ENCODE assay signal across 9 mouse cellular contexts in genomic region chr16:17761074-17761473, GRCm38 (mm10). TPM values are rescaled to one million over a fixed set of nuclear protein-coding genes. Genes with fewer than 3 reads are reported as not detected.
A peak's percentile ranks its signal among the peaks of the same experiment; 100 is the strongest.
DNase-seq lines count a peak whose midpoint lies in the region; ATAC-seq and TF ChIP-seq lines count a peak whose summit lies in the region.
"Had no signal": no experiment of that assay in that cellular context is flagged by ENCODE, and none has a peak within 500 bp of the region (broad histone marks: within the 10 kb centered on the region; RNA-seq: fewer than 3 reads in every experiment).

No protein-coding gene starts in this region.

- WGBS in heart, embryonic 11.5 days (ENCODE audit: insufficient replicate concordance), result 36% methylated on average over 1 of the region's 1 CpGs
- WGBS in heart, adult 2 months, result 63% methylated on average over 1 of the region's 1 CpGs
- WGBS in liver, postnatal 0 days (ENCODE audit: insufficient replicate concordance), result 39% methylated on average over 1 of the region's 1 CpGs

- H3K4me3 ChIP-seq in heart, embryonic 11.5 days (ENCODE audit: low read depth, low read length), result no peak overlapping the region
- H3K4me3 ChIP-seq in heart, adult 2 months, result no peak overlapping the region
- H3K4me3 ChIP-seq in embryonic fibroblast, embryonic 13.5 days (ENCODE audit: insufficient read depth, low read length), result peak overlapping the region; percentile 13; the same call in 1 of the 2 replicates
- no peak overlapping the region for H3K4me3 ChIP-seq in liver, postnatal 0 days (ENCODE audit: low read depth, low read length)

- ATAC-seq in heart, embryonic 11.5 days (replicated peaks; ENCODE audit: insufficient number of reproducible peaks, low FRiP score, low TSS enrichment), result no peak
- ATAC-seq in liver, postnatal 0 days, result peak; percentile 52

- TF ChIP-seq POLR2A in heart, adult 2 months (IDR thresholded peaks at IDR 0.05; ENCODE audit: insufficient read depth, low read depth, low read length), result no peak
- no peak for TF ChIP-seq POLR2A in embryonic fibroblast, embryonic 13.5 days (IDR thresholded peaks at IDR 0.05; ENCODE audit: low read depth, low read length)

- H3K27ac ChIP-seq in heart, embryonic 11.5 days (ENCODE audit: low read depth, low read length), result no peak overlapping the region
- H3K27ac ChIP-seq in heart, adult 2 months, result no peak overlapping the region
- no peak overlapping the region for H3K27ac ChIP-seq in embryonic fibroblast, embryonic 13.5 days (ENCODE audit: insufficient read depth, low read length)
- H3K27ac ChIP-seq in liver, postnatal 0 days (ENCODE audit: low read depth), result no peak overlapping the region

- TF ChIP-seq CTCF in heart, adult 2 months (IDR thresholded peaks at IDR 0.05), result no peak
- TF ChIP-seq CTCF in embryonic fibroblast, embryonic 13.5 days (IDR thresholded peaks at IDR 0.05; ENCODE audit: borderline replicate concordance, insufficient read depth, low read length), result no peak
- no peak for TF ChIP-seq CTCF in liver, postnatal 0 days (IDR thresholded peaks at IDR 0.05; ENCODE audit: low read depth)

- intact Hi-C loops in heart, adult 2 months (cut with DNase I), result loop anchor here (5.0 kb wide), 2 partner anchors 36 to 51 kb away; partner anchors contain the start of gene Scarf2

- TF ChIP-seq EP300 in heart, adult 2 months (IDR thresholded peaks at IDR 0.05; ENCODE audit: insufficient read depth, low read depth, low read length), result no peak
- peak; percentile 66; the same call in 1 of the 2 replicates for TF ChIP-seq EP300 in liver, postnatal 0 days (IDR thresholded peaks at IDR 0.05; ENCODE audit: low read depth)

- no peak overlapping the region for H3K9ac ChIP-seq in heart, embryonic 11.5 days (ENCODE audit: low read depth, low read length)
- H3K9ac ChIP-seq in heart, adult 2 months (ENCODE audit: low read depth, low read length), result no peak overlapping the region
- no peak overlapping the region for H3K9ac ChIP-seq in liver, postnatal 0 days (replicated peaks)

- H3K4me2 ChIP-seq in heart, embryonic 11.5 days, result peak overlapping the region; percentile 93; the same call in 1 of the 2 replicates
- H3K4me2 ChIP-seq in liver, postnatal 0 days (ENCODE audit: low read depth, low read length), result peak overlapping the region; percentile 5; the same call in 1 of the 2 replicates

- H3K9me3 ChIP-seq in heart, embryonic 11.5 days (replicated peaks; ENCODE audit: control insufficient read depth, low read length), result no peaks in the 10 kb centered on the region
- H3K9me3 ChIP-seq in liver, postnatal 0 days (ENCODE audit: low read length), result no peaks in the 10 kb centered on the region
- H3K9me3 ChIP-seq: megakaryocyte, embryonic 14.5 days had no signal

- no peaks in the 10 kb centered on the region for H3K36me3 ChIP-seq in heart, embryonic 11.5 days (ENCODE audit: control insufficient read depth, insufficient read depth, low read length)
- no peaks in the 10 kb centered on the region; the same call in 1 of the 2 replicates for H3K36me3 ChIP-seq in heart, adult 2 months (ENCODE audit: control insufficient read depth, insufficient read depth, low read length)
- H3K36me3 ChIP-seq in liver, postnatal 0 days (replicated peaks; ENCODE audit: insufficient read depth, low read length), result no peaks in the 10 kb centered on the region

- DNase-seq in heart, adult 2 months, result no peak
- DNase-seq in MN1 (ENCODE audit: low spot score), result peak; percentile 16
- no peak for DNase-seq in liver, postnatal 0 days
- no peak for DNase-seq in thymus, adult 18-20 months
- no peak for DNase-seq in ovary, postnatal 10 days (ENCODE audit: low spot score)
- DNase-seq in left cerebral cortex, adult 11 months (ENCODE audit: low spot score), result no peak

- H3K4me1 ChIP-seq in heart, embryonic 11.5 days (ENCODE audit: control insufficient read depth, insufficient read depth, low read length), result peaks cover 15% of the 10 kb centered on the region
- H3K4me1 ChIP-seq in heart, adult 2 months (ENCODE audit: control insufficient read depth, insufficient read depth, low read length), result peaks cover 4% of the 10 kb centered on the region
- H3K4me1 ChIP-seq in embryonic fibroblast, embryonic 13.5 days (ENCODE audit: control insufficient read depth, insufficient read depth, low read length), result peaks cover 12% of the 10 kb centered on the region
- H3K4me1 ChIP-seq in liver, postnatal 0 days (ENCODE audit: insufficient read depth), result peaks cover 27% of the 10 kb centered on the region

- no peaks in the 10 kb centered on the region for H3K27me3 ChIP-seq in heart, embryonic 11.5 days (ENCODE audit: control insufficient read depth, insufficient read depth, low read length)
- H3K27me3 ChIP-seq in heart, adult 2 months (ENCODE audit: control insufficient read depth, insufficient read depth, low read length), result no peaks in the 10 kb centered on the region
- H3K27me3 ChIP-seq in liver, postnatal 0 days (ENCODE audit: insufficient read depth, low read length), result no peaks in the 10 kb centered on the region

- no peaks in the 10 kb centered on the region for H3K79me2 ChIP-seq in heart, adult 2 months (replicated peaks; ENCODE audit: control insufficient read depth, insufficient read depth, low read length)

RNA-seq across cellular contexts. Expression of gene Klhl22, which starts 1.7 kb away (rescaled TPM):
- 43.2 and 44.1 TPM in 2 replicates for polyA plus RNA-seq in heart, embryonic 11.5 days (2014; fragmentation: Nextera tagmentation; extraction: Ambion mirVana)
- total RNA-seq in heart, adult 2 months (2021), result 10 to 100 TPM; 17.3 to 18.6 TPM
- 23.6 and 30.2 TPM in 2 replicates for polyA plus RNA-seq in heart, adult 2 months (2012; rRNA removed)
- polyA plus RNA-seq in embryonic fibroblast, embryonic 13.5 days (2011; ENCODE audit: insufficient read length, low read depth, missing spikeins), result 53.4 and 63.8 TPM in 2 replicates
- polyA plus RNA-seq in liver, postnatal 0 days (2015; fragmentation: Nextera tagmentation; extraction: Ambion mirVana), result 7.8 and 8.0 TPM in 2 replicates

RNA-seq across cellular contexts. Expression of gene Med15, which starts 28.4 kb away (rescaled TPM):
- 31.6 and 32.9 TPM in 2 replicates for polyA plus RNA-seq in heart, embryonic 11.5 days (2014; fragmentation: Nextera tagmentation; extraction: Ambion mirVana)
- 10 to 100 TPM; 21.5 to 24.9 TPM for total RNA-seq in heart, adult 2 months (2021)
- polyA plus RNA-seq in heart, adult 2 months (2012; rRNA removed), result 37.3 and 44.3 TPM in 2 replicates
- polyA plus RNA-seq in embryonic fibroblast, embryonic 13.5 days (2011; ENCODE audit: insufficient read length, low read depth, missing spikeins), result 65.3 and 67.2 TPM in 2 replicates
- polyA plus RNA-seq in liver, postnatal 0 days (2015; fragmentation: Nextera tagmentation; extraction: Ambion mirVana), result 11.0 and 11.6 TPM in 2 replicates

RNA-seq across cellular contexts. Expression of gene Scarf2, which starts 36.0 kb away (rescaled TPM):
- 7.2 and 9.6 TPM in 2 replicates for polyA plus RNA-seq in heart, embryonic 11.5 days (2014; fragmentation: Nextera tagmentation; extraction: Ambion mirVana)
- total RNA-seq in heart, adult 2 months (2021), result 1 to 10 TPM; 4.1 to 5.2 TPM
- 10.8 and 13.4 TPM in 2 replicates for polyA plus RNA-seq in heart, adult 2 months (2012; rRNA removed)
- 46.1 and 46.5 TPM in 2 replicates for polyA plus RNA-seq in embryonic fibroblast, embryonic 13.5 days (2011; ENCODE audit: insufficient read length, low read depth, missing spikeins)
- 0.97 and 1.6 TPM in 2 replicates for polyA plus RNA-seq in liver, postnatal 0 days (2015; fragmentation: Nextera tagmentation; extraction: Ambion mirVana)
